Mouse (Mus musculus): ENCODE measurements around the gene Gm10229. TPM values are rescaled to one million over a fixed set of nuclear protein-coding genes. Genes with fewer than 3 reads are reported as not detected.

Gene Gm10229
- polyA plus RNA-seq, 2 experiments, result not detected

Other genes with a start within 250 kb of the Gm10229 start
- gene 2310057N15Rik, start 241.1 kb upstream of the Gm10229 start, polyA plus RNA-seq (2012; rRNA removed), result not detected in 2 replicates
- gene 2310057N15Rik, start 241.1 kb upstream of the Gm10229 start, polyA plus RNA-seq (2014; fragmentation: Nextera tagmentation; extraction: Ambion mirVana), result not detected in 2 replicates
- gene Gm5965, start 237.4 kb upstream of the Gm10229 start, polyA plus RNA-seq (2012; rRNA removed), result not detected in 2 replicates
- gene Gm5965, start 237.4 kb upstream of the Gm10229 start, polyA plus RNA-seq (2014; fragmentation: Nextera tagmentation; extraction: Ambion mirVana), result not detected in 2 replicates
- gene Gm20741, start 203.1 kb upstream of the Gm10229 start, polyA plus RNA-seq (2012; rRNA removed), result not detected in 2 replicates
- gene Gm20741, start 203.1 kb upstream of the Gm10229 start, polyA plus RNA-seq (2014; fragmentation: Nextera tagmentation; extraction: Ambion mirVana), result not detected in 2 replicates
- not detected in 2 replicates for gene Krtap15, start 195.1 kb upstream of the Gm10229 start, polyA plus RNA-seq (2012; rRNA removed)
- gene Krtap15, start 195.1 kb upstream of the Gm10229 start, polyA plus RNA-seq (2014; fragmentation: Nextera tagmentation; extraction: Ambion mirVana), result not detected in 2 replicates
- not detected in 2 replicates for gene Krtap14, start 189.1 kb upstream of the Gm10229 start, polyA plus RNA-seq (2012; rRNA removed)
- not detected in 2 replicates for gene Krtap14, start 189.1 kb upstream of the Gm10229 start, polyA plus RNA-seq (2014; fragmentation: Nextera tagmentation; extraction: Ambion mirVana)
- gene Krtap19-1, start 145.9 kb upstream of the Gm10229 start, polyA plus RNA-seq (2012; rRNA removed), result not detected in 2 replicates
- not detected in 2 replicates for gene Krtap19-1, start 145.9 kb upstream of the Gm10229 start, polyA plus RNA-seq (2014; fragmentation: Nextera tagmentation; extraction: Ambion mirVana)
- gene Krtap19-2, start 141.0 kb upstream of the Gm10229 start, polyA plus RNA-seq (2012; rRNA removed), result not detected in 2 replicates
- not detected in 2 replicates for gene Krtap19-2, start 141.0 kb upstream of the Gm10229 start, polyA plus RNA-seq (2014; fragmentation: Nextera tagmentation; extraction: Ambion mirVana)
- gene Krtap19-3, start 137.2 kb upstream of the Gm10229 start, polyA plus RNA-seq (2012; rRNA removed), result not detected in 2 replicates
- not detected in 2 replicates for gene Krtap19-3, start 137.2 kb upstream of the Gm10229 start, polyA plus RNA-seq (2014; fragmentation: Nextera tagmentation; extraction: Ambion mirVana)
- gene Krtap19-4, start 130.2 kb upstream of the Gm10229 start, polyA plus RNA-seq (2012; rRNA removed), result not detected in 2 replicates
- not detected in 2 replicates for gene Krtap19-4, start 130.2 kb upstream of the Gm10229 start, polyA plus RNA-seq (2014; fragmentation: Nextera tagmentation; extraction: Ambion mirVana)
- gene Krtap19-5, start 118.8 kb upstream of the Gm10229 start, polyA plus RNA-seq (2012; rRNA removed), result not detected in 2 replicates
- gene Krtap19-5, start 118.8 kb upstream of the Gm10229 start, polyA plus RNA-seq (2014; fragmentation: Nextera tagmentation; extraction: Ambion mirVana), result not detected in 2 replicates
- not detected in 2 replicates for gene Krtap19-9b, start 83.0 kb upstream of the Gm10229 start, polyA plus RNA-seq (2012; rRNA removed)
- not detected in 2 replicates for gene Krtap19-9b, start 83.0 kb upstream of the Gm10229 start, polyA plus RNA-seq (2014; fragmentation: Nextera tagmentation; extraction: Ambion mirVana)
- not detected in 2 replicates for gene Krtap16-3, start 52.4 kb upstream of the Gm10229 start, polyA plus RNA-seq (2012; rRNA removed)
- gene Krtap16-3, start 52.4 kb upstream of the Gm10229 start, polyA plus RNA-seq (2014; fragmentation: Nextera tagmentation; extraction: Ambion mirVana), result not detected in 2 replicates
- gene Krtap22-2, start 4.5 kb upstream of the Gm10229 start, polyA plus RNA-seq (2012; rRNA removed), result not detected in 2 replicates
- not detected in 2 replicates for gene Krtap22-2, start 4.5 kb upstream of the Gm10229 start, polyA plus RNA-seq (2014; fragmentation: Nextera tagmentation; extraction: Ambion mirVana)
- gene Krtap6-1, start 16.4 kb downstream of the Gm10229 start, polyA plus RNA-seq (2012; rRNA removed), result not detected in 2 replicates
- gene Krtap6-1, start 16.4 kb downstream of the Gm10229 start, polyA plus RNA-seq (2014; fragmentation: Nextera tagmentation; extraction: Ambion mirVana), result not detected in 2 replicates
- gene Gm10228, start 26.2 kb downstream of the Gm10229 start, polyA plus RNA-seq (2012; rRNA removed), result not detected in 2 replicates
- gene Gm10228, start 26.2 kb downstream of the Gm10229 start, polyA plus RNA-seq (2014; fragmentation: Nextera tagmentation; extraction: Ambion mirVana), result not detected in 2 replicates
- not detected in 2 replicates for gene Krtap6-5, start 32.6 kb downstream of the Gm10229 start, polyA plus RNA-seq (2012; rRNA removed)
- gene Krtap6-5, start 32.6 kb downstream of the Gm10229 start, polyA plus RNA-seq (2014; fragmentation: Nextera tagmentation; extraction: Ambion mirVana), result not detected in 2 replicates
- not detected in 2 replicates for gene 1110025L11Rik, start 48.7 kb downstream of the Gm10229 start, polyA plus RNA-seq (2012; rRNA removed)
- gene 1110025L11Rik, start 48.7 kb downstream of the Gm10229 start, polyA plus RNA-seq (2014; fragmentation: Nextera tagmentation; extraction: Ambion mirVana), result not detected in 2 replicates
- not detected in 2 replicates for gene Krtap6-3, start 68.7 kb downstream of the Gm10229 start, polyA plus RNA-seq (2012; rRNA removed)
- not detected in 2 replicates for gene Krtap6-3, start 68.7 kb downstream of the Gm10229 start, polyA plus RNA-seq (2014; fragmentation: Nextera tagmentation; extraction: Ambion mirVana)
- not detected in 2 replicates for gene Gm6358, start 125.6 kb downstream of the Gm10229 start, polyA plus RNA-seq (2012; rRNA removed)
- gene Gm6358, start 125.6 kb downstream of the Gm10229 start, polyA plus RNA-seq (2014; fragmentation: Nextera tagmentation; extraction: Ambion mirVana), result not detected in 2 replicates
- gene Gm10061, start 135.8 kb downstream of the Gm10229 start, polyA plus RNA-seq (2012; rRNA removed), result not detected in 2 replicates
- gene Gm10061, start 135.8 kb downstream of the Gm10229 start, polyA plus RNA-seq (2014; fragmentation: Nextera tagmentation; extraction: Ambion mirVana), result not detected in 2 replicates
- gene Gm9789, start 142.7 kb downstream of the Gm10229 start, polyA plus RNA-seq (2012; rRNA removed), result not detected in 2 replicates
- not detected in 2 replicates for gene Gm9789, start 142.7 kb downstream of the Gm10229 start, polyA plus RNA-seq (2014; fragmentation: Nextera tagmentation; extraction: Ambion mirVana)
- not detected in 2 replicates for gene Gm7735, start 154.2 kb downstream of the Gm10229 start, polyA plus RNA-seq (2012; rRNA removed)
- gene Gm7735, start 154.2 kb downstream of the Gm10229 start, polyA plus RNA-seq (2014; fragmentation: Nextera tagmentation; extraction: Ambion mirVana), result not detected in 2 replicates
- gene 1110057P08Rik, start 159.5 kb downstream of the Gm10229 start, polyA plus RNA-seq (2012; rRNA removed), result not detected in 2 replicates
- not detected in 2 replicates for gene 1110057P08Rik, start 159.5 kb downstream of the Gm10229 start, polyA plus RNA-seq (2014; fragmentation: Nextera tagmentation; extraction: Ambion mirVana)
- not detected in 2 replicates for gene Krtap20-2, start 190.6 kb downstream of the Gm10229 start, polyA plus RNA-seq (2012; rRNA removed)
- gene Krtap20-2, start 190.6 kb downstream of the Gm10229 start, polyA plus RNA-seq (2014; fragmentation: Nextera tagmentation; extraction: Ambion mirVana), result not detected in 2 replicates

All from limb, embryonic 14.5 days (tissue).